Mouse (Mus musculus) lung, adult 2 months (tissue): ENCODE measurements around the gene Ube2t.

Experiments used
- CTCF ChIP-seq: fragments of 200-500 bp; IDR thresholded peaks from 2 replicates; pipeline ENCODE4 v1.5.1; 2011; ENCODE audit warnings: mild to moderate bottlenecking, low read length, control low read depth; ENCODE audit not compliant: insufficient read depth
- POLR2A ChIP-seq: fragments of 200-500 bp; IDR thresholded peaks from 2 replicates; pipeline ENCODE4 v1.6.1; 2011; ENCODE audit warnings: low read depth, mild to moderate bottlenecking, control low read depth, low read length, borderline replicate concordance; ENCODE audit errors: extremely low read depth

- TF ChIP-seq CTCF (no peak), POLR2A (no peak)
Observed at GRCm38 (mm10) chr1:134987962-134988341, 25.6 kb downstream of the Ube2t start.
